Mouse (Mus musculus) MEL (cell line): ENCODE measurements around the gene Apoa5. TPM values are rescaled to one million over a fixed set of nuclear protein-coding genes. Genes with fewer than 3 reads are reported as not detected.
A peak's percentile ranks its signal among the peaks of the same experiment; 100 is the strongest.

Experiments
- DNase-seq: peaks from one replicate; pipeline ENCODE4 v3.0.0; 2011; ENCODE audit warnings: low read depth, low spot score
- H3K27ac ChIP-seq: 2 replicates; pipeline ENCODE4 v1.5.1; 2012; ENCODE audit warnings: low read depth, mild to moderate bottlenecking, control low read depth, low read length, moderate library complexity; ENCODE audit not compliant: control insufficient read depth
- H3K27me3 ChIP-seq, 2 experiments: fragments of 150-350 bp in 1 of 2; sonication (generic) in 1 of 2; 2 replicates each; pipeline ENCODE4 v1.6.1; 2012; ENCODE audit warnings: low read length in 2 of 2, mild to moderate bottlenecking in 2 of 2, improper control_type of control experiment in 1 of 2, moderate library complexity in 1 of 2; ENCODE audit not compliant: insufficient read depth in 2 of 2, control insufficient read depth in 1 of 2
- H3K36me3 ChIP-seq, 2 experiments: 2 replicates each; pipeline ENCODE4 v1.6.1; 2012 to 2014; ENCODE audit warnings: low read length in 2 of 2, improper control_type of control experiment in 1 of 2, inconsistent platforms in 1 of 2, mild to moderate bottlenecking in 1 of 2; ENCODE audit not compliant: insufficient read depth in 2 of 2, control insufficient read depth in 1 of 2
- H3K4me1 ChIP-seq, 2 experiments: fragments of 150-350 bp in 1 of 2; sonication (generic) in 1 of 2; 2 replicates each; pipeline ENCODE4 v1.6.1; 2012; ENCODE audit warnings: low read length in 2 of 2, improper control_type of control experiment in 1 of 2, mild to moderate bottlenecking in 1 of 2; ENCODE audit not compliant: insufficient read depth in 2 of 2, control insufficient read depth in 1 of 2
- H3K4me3 ChIP-seq, 2 experiments: fragments of 150-350 bp in 1 of 2; sonication (generic) in 1 of 2; 2 replicates each; pipeline ENCODE4 v1.5.1; 2012; ENCODE audit warnings: low read depth in 2 of 2, low read length in 2 of 2, mild to moderate bottlenecking in 2 of 2, moderate library complexity in 2 of 2, control low read depth in 1 of 2, improper control_type of control experiment in 1 of 2; ENCODE audit not compliant: control insufficient read depth in 1 of 2, insufficient read depth in 1 of 2
- H3K79me2 ChIP-seq: 2 replicates; pipeline ENCODE4 v1.6.1; 2012; ENCODE audit warnings: mild to moderate bottlenecking, low read length, moderate library complexity; ENCODE audit not compliant: control insufficient read depth, poor library complexity, insufficient read depth
- H3K9ac ChIP-seq: 2 replicates; pipeline ENCODE4 v1.6.1; 2012; ENCODE audit warnings: low read depth, mild to moderate bottlenecking, control low read depth, low read length, moderate library complexity; ENCODE audit not compliant: control insufficient read depth, poor library complexity, severe bottlenecking
- H3K9me3 ChIP-seq: fragments of 150-350 bp; sonication (generic); replicated peaks from 2 replicates; pipeline ENCODE4 v1.6.1; 2012; ENCODE audit warnings: mild to moderate bottlenecking, low read length, improper control_type of control experiment, moderate library complexity; ENCODE audit not compliant: insufficient read depth
- BHLHE40 ChIP-seq: IDR thresholded peaks from 2 replicates; pipeline ENCODE4 v1.6.1; 2012; ENCODE audit warnings: low read depth, mild to moderate bottlenecking, inconsistent platforms, low read length, improper control_type of control experiment, borderline replicate concordance
- CHD2 ChIP-seq: IDR thresholded peaks from 2 replicates; pipeline ENCODE4 v1.6.1; 2011; ENCODE audit warnings: low read length, improper control_type of control experiment
- CTCF ChIP-seq, 3 experiments: IDR thresholded peaks in 2 of 3; conservative IDR thresholded peaks in 1 of 3; 2 replicates each; pipeline ENCODE4 v1.5.1; 2011 to 2012; ENCODE audit warnings: low read length in 3 of 3, low read depth in 2 of 3, mild to moderate bottlenecking in 2 of 3, improper control_type of control experiment in 1 of 3, inconsistent platforms in 1 of 3, mixed read lengths in 1 of 3, moderate library complexity in 1 of 3; ENCODE audit not compliant: control insufficient read depth in 1 of 3, insufficient read depth in 1 of 3, poor library complexity in 1 of 3, severe bottlenecking in 1 of 3
- EP300 ChIP-seq, 2 experiments: IDR thresholded peaks; 2 replicates each; pipeline ENCODE4 v1.6.1; 2011; ENCODE audit warnings: improper control_type of control experiment in 2 of 2, low read length in 2 of 2, low read depth in 1 of 2, mild to moderate bottlenecking in 1 of 2
- ETS1 ChIP-seq: IDR thresholded peaks from 2 replicates; pipeline ENCODE4 v1.6.1; 2012; ENCODE audit warnings: low read depth, mild to moderate bottlenecking, inconsistent platforms, low read length, improper control_type of control experiment, moderate library complexity
- GATA1 ChIP-seq: IDR thresholded peaks from 2 replicates; pipeline ENCODE4 v1.6.1; 2011; ENCODE audit warnings: low read depth, low read length, improper control_type of control experiment
- HCFC1 ChIP-seq: IDR thresholded peaks from 2 replicates; pipeline ENCODE4 v1.6.1; 2012; ENCODE audit warnings: low read depth, mild to moderate bottlenecking, inconsistent platforms, low read length, improper control_type of control experiment, moderate library complexity
- KAT2A ChIP-seq: conservative IDR thresholded peaks from 2 replicates; pipeline ENCODE4 v1.6.1; 2012; ENCODE audit warnings: low read depth, low read length, improper control_type of control experiment, inconsistent platforms
- MAX ChIP-seq: IDR thresholded peaks from 2 replicates; pipeline ENCODE4 v1.6.1; 2011; ENCODE audit warnings: low read length, improper control_type of control experiment
- MXI1 ChIP-seq: IDR thresholded peaks from 2 replicates; pipeline ENCODE4 v1.6.1; 2011; ENCODE audit warnings: mild to moderate bottlenecking, low read depth, low read length, improper control_type of control experiment
- MYC ChIP-seq: IDR thresholded peaks from 2 replicates; pipeline ENCODE4 v1.6.1; 2011; ENCODE audit warnings: low read depth, mild to moderate bottlenecking, low read length, improper control_type of control experiment, moderate library complexity
- NELFE ChIP-seq: IDR thresholded peaks from 2 replicates; pipeline ENCODE4 v1.6.1; 2011; ENCODE audit warnings: low read depth, low read length, improper control_type of control experiment
- POLR2A ChIP-seq, 2 experiments: IDR thresholded peaks; 2 replicates each; pipeline ENCODE4 v1.6.1; 2011 to 2012; ENCODE audit warnings: low read length in 2 of 2, mild to moderate bottlenecking in 2 of 2, control low read depth in 1 of 2, improper control_type of control experiment in 1 of 2, low read depth in 1 of 2, moderate library complexity in 1 of 2; ENCODE audit not compliant: control insufficient read depth in 1 of 2, insufficient read depth in 1 of 2, poor library complexity in 1 of 2
- RCOR1 ChIP-seq: IDR thresholded peaks from 2 replicates; pipeline ENCODE4 v1.6.1; 2012; ENCODE audit warnings: low read depth, mild to moderate bottlenecking, inconsistent platforms, low read length, improper control_type of control experiment
- SIN3A ChIP-seq: IDR thresholded peaks from 2 replicates; pipeline ENCODE4 v1.6.1; 2012; ENCODE audit warnings: low read length, improper control_type of control experiment, inconsistent platforms
- TAL1 ChIP-seq: IDR thresholded peaks from 2 replicates; pipeline ENCODE4 v1.6.1; 2012; ENCODE audit warnings: mild to moderate bottlenecking, inconsistent platforms, low read length, moderate library complexity, mixed read lengths
- TBP ChIP-seq: IDR thresholded peaks from 2 replicates; pipeline ENCODE4 v1.8.0; 2011; ENCODE audit warnings: low read depth, low read length, improper control_type of control experiment
- TCF12 ChIP-seq: IDR thresholded peaks from 2 replicates; pipeline ENCODE4 v1.6.1; 2014; ENCODE audit warnings: low read depth, mild to moderate bottlenecking, inconsistent platforms, low read length, improper control_type of control experiment, moderate library complexity
- USF1 ChIP-seq: IDR thresholded peaks from 2 replicates; pipeline ENCODE4 v1.6.1; 2014; ENCODE audit warnings: low read depth, mild to moderate bottlenecking, inconsistent platforms, low read length, improper control_type of control experiment, moderate library complexity
- USF2 ChIP-seq, 2 experiments: IDR thresholded peaks; 2 replicates each; pipeline ENCODE4 v1.6.1; 2011 to 2012; ENCODE audit warnings: improper control_type of control experiment in 2 of 2, low read length in 2 of 2, borderline replicate concordance in 1 of 2, inconsistent platforms in 1 of 2, low read depth in 1 of 2, mild to moderate bottlenecking in 1 of 2; ENCODE audit not compliant: insufficient read depth in 1 of 2
- ZNF384 ChIP-seq: IDR thresholded peaks from 2 replicates; pipeline ENCODE4 v1.6.1; 2012; ENCODE audit warnings: low read depth, mild to moderate bottlenecking, inconsistent platforms, low read length, improper control_type of control experiment
- polyA plus RNA-seq, 2 experiments: library from polyadenylated mRNA; stranded (reverse) in 1 of 2; unstranded in 1 of 2; fragments of >175 nt in 1 of 2; fragments of >200 nt in 1 of 2; gene quantifications; 2 replicates each; pipeline versions ENCODE4 v1.2.1 to v1.2.4; 2012; ENCODE audit warnings: low replicate concordance in 2 of 2, low read depth in 1 of 2; ENCODE audit not compliant: insufficient read length in 2 of 2, insufficient read depth in 1 of 2, missing spikeins in 1 of 2
- total RNA-seq: library from RNA; depleted of rRNA; stranded (reverse); fragments of 300-350 nt; gene quantifications from 2 replicates; pipeline ENCODE4 v1.2.3, GENCODE M21; 2012

Apoa5 gene
- total and polyA plus RNA-seq, 3 experiments: 0.04 TPM; not detected in 2

- Histone ChIP-seq H3K27ac (peak overlapping the region; percentile 88), H3K4me3 (peak overlapping the region; percentile 79 to 89), H3K27me3 (no peaks in the 10 kb centered on the region), H3K4me1 (peaks cover 5 to 14% of the 10 kb centered on the region in 2 experiments; a peak in 3 of 4 replicates), H3K9ac (peak overlapping the region; percentile 67), H3K79me2 (peaks cover 27% of the 10 kb centered on the region), H3K9me3 (no peaks in the 10 kb centered on the region), H3K36me3 (peaks cover 10 to 19% of the 10 kb centered on the region in 2 experiments)
- peak; percentile 73 for TF ChIP-seq GATA1
- TF ChIP-seq ETS1: peak; percentile 78
- peak; percentile 91 for TF ChIP-seq USF1
- peak; percentile 92 for TF ChIP-seq MYC
- peak; percentile 86 for TF ChIP-seq MAX
- no peak for TF ChIP-seq CHD2
- peak; percentile 66 for TF ChIP-seq HCFC1
- no peak for TF ChIP-seq CTCF (IDR thresholded peaks at IDR 0.05 in 2 of 3, conservative IDR thresholded peaks at IDR 0.05 in 1 of 3; ENCODE audit: control insufficient read depth in 1 of 3, insufficient read depth in 1 of 3, low read depth in 2 of 3, low read length in 3 of 3, poor library complexity in 1 of 3, severe bottlenecking in 1 of 3)
- TF ChIP-seq MXI1: peak; percentile 93
- peak; percentile 59; the same call in 1 of the 2 replicates for TF ChIP-seq BHLHE40
- TF ChIP-seq SIN3A: peak; percentile 76
- no peak for TF ChIP-seq TAL1
- peak; percentile 58; the same call in 1 of the 2 replicates for TF ChIP-seq TBP
- peak; percentile 83 for TF ChIP-seq RCOR1
- TF ChIP-seq NELFE: peak; percentile 19; the same call in 1 of the 2 replicates
- peak; percentile 75 to 81 for TF ChIP-seq EP300 (IDR thresholded peaks at IDR 0.05; ENCODE audit: low read depth in 1 of 2, low read length in 2 of 2)
- peak in 1 of 2 experiments; percentile 58; a peak in 1 of 4 replicates for TF ChIP-seq USF2 (IDR thresholded peaks at IDR 0.05; ENCODE audit: borderline replicate concordance in 1 of 2, insufficient read depth in 1 of 2, low read depth in 1 of 2, low read length in 2 of 2)
- TF ChIP-seq KAT2A: no peak
- no peak; a peak in 1 of 4 replicates for TF ChIP-seq POLR2A (IDR thresholded peaks at IDR 0.05; ENCODE audit: control insufficient read depth in 1 of 2, insufficient read depth in 1 of 2, low read depth in 1 of 2, low read length in 2 of 2, poor library complexity in 1 of 2)
- TF ChIP-seq TCF12: peak; percentile 70
- peak; percentile 56; the same call in 1 of the 2 replicates for TF ChIP-seq ZNF384
- peak; percentile 88 for DNase-seq
These were observed 3.6 kb downstream of the Apoa5 start for GRCm38 (mm10) chr9:46272070-46272469.
